ENCODE assay signal across 10 mouse cellular contexts in genomic region chr4:32385121-32385520, GRCm38 (mm10).
"Had no signal": no experiment of that assay in that cellular context is flagged by ENCODE, and none has a peak within 500 bp of the region (broad histone marks: within the 10 kb centered on the region; RNA-seq: fewer than 3 reads in every experiment).

No protein-coding gene starts in this region.

- H3K27ac ChIP-seq: kidney, postnatal 0 days; liver, embryonic 14.5 days had no signal

- H3K9ac ChIP-seq: liver, embryonic 14.5 days; liver, postnatal 0 days had no signal

- ATAC-seq: intestine, postnatal 0 days; liver, postnatal 0 days had no signal

- DNase-seq: kidney, adult 2 months; kidney, postnatal 25 days; liver, postnatal 0 days; midbrain, embryonic 14.5 days; thymus, adult 2 months; thymus, postnatal 25 days had no signal

- H3K4me2 ChIP-seq: midbrain, embryonic 11.5 days had no signal
